Mouse (Mus musculus): ENCODE measurements at regions not wholly inside any gene's neighbourhood (a gene's known extent, or its start where the extent isn't known, plus 50 kb on each side); places are given as distances from the start of the nearest gene placed in this dataset.

- TF ChIP-seq POLR2A (IDR thresholded peaks at IDR 0.05; ENCODE audit: low read depth, low read length) (no peak), CTCF (conservative IDR thresholded peaks at IDR 0.05; ENCODE audit: insufficient read depth, insufficient read length, low read depth, low read length) (no peak)
Measured at GRCm38 (mm10) chr3:56647313-56647712, 463.8 kb upstream of the Nbea start.

All from kidney, adult 2 months (tissue).